Mouse (Mus musculus) left cerebral cortex, adult 18-20 months (tissue): Measurements from ENCODE around the gene Prrg2. TPM values are rescaled to one million over a fixed set of nuclear protein-coding genes. Genes with fewer than 3 reads are reported as not detected.
"Not testable (repeated sequence)": the region's sequence is repeated elsewhere in the genome, so short reads cannot be mapped to it uniquely, and the experiment has no call there.

ENCODE experiments used
- DNase-seq, 2 experiments: peaks; one replicate each; pipeline ENCODE4 v3.0.0; 2021 to 2022; ENCODE audit warnings: low spot score in 2 of 2, mixed read lengths in 1 of 2
- total RNA-seq, 2 experiments: library from RNA; stranded (reverse); gene quantifications; 2 replicates each; pipeline ENCODE4 v1.2.3; 2021

Gene Prrg2
- total RNA-seq, 2 experiments from 2014 or later, result 6.2 to 9.2 TPM

GRCm38 (mm10) chr7:45038411-45038810 is 24.1 kb downstream of the Prrg2 start:
- no peak for DNase-seq

GRCm38 (mm10) chr7:45037720-45038361 is 24.6 kb downstream of the Prrg2 start:
- DNase-seq, result no peak

- DNase-seq, result no peak
Measured at GRCm38 (mm10) chr7:45036702-45037101, 25.8 kb downstream of the Prrg2 start.

- no peak for DNase-seq
Measured at GRCm38 (mm10) chr7:45035631-45036030, 26.8 kb downstream of the Prrg2 start.

GRCm38 (mm10) chr7:45033722-45034359 is 28.6 kb downstream of the Prrg2 start:
- DNase-seq, result no peak

- no peak for DNase-seq
Measured at GRCm38 (mm10) chr7:45030857-45031256, 31.6 kb downstream of the Prrg2 start.

GRCm38 (mm10) chr7:45029995-45030394 is 32.5 kb downstream of the Prrg2 start:
- DNase-seq, result no peak

- DNase-seq, result no peak
Measured at GRCm38 (mm10) chr7:45028351-45028750, 34.1 kb downstream of the Prrg2 start.

- DNase-seq, result no peak
Measured at GRCm38 (mm10) chr7:45027761-45028160, 34.7 kb downstream of the Prrg2 start.

GRCm38 (mm10) chr7:45026256-45026655 is 36.2 kb downstream of the Prrg2 start:
- DNase-seq, result no peak

GRCm38 (mm10) chr7:45025601-45026220 is 36.8 kb downstream of the Prrg2 start:
- no peak for DNase-seq

- DNase-seq, result no peak
Measured at GRCm38 (mm10) chr7:45024281-45025248, 37.9 kb downstream of the Prrg2 start.

- not testable (repeated sequence) for DNase-seq
Measured at GRCm38 (mm10) chr7:45023711-45024110, 38.8 kb downstream of the Prrg2 start.

GRCm38 (mm10) chr7:45020225-45020624 is 42.3 kb downstream of the Prrg2 start:
- no peak for DNase-seq

- peak in 1 of 2 experiments; percentile 20 for DNase-seq
Measured at GRCm38 (mm10) chr7:45019031-45019571, 43.4 kb downstream of the Prrg2 start.

- peak; percentile 71 to 80 for DNase-seq
Measured at GRCm38 (mm10) chr7:45017242-45018061, 45.0 kb downstream of the Prrg2 start, which contains the start of gene Rras. Gene Rras (plus strand): TSS chr7:45017961.

- no peak for DNase-seq
Measured at GRCm38 (mm10) chr7:45016761-45017160, 45.7 kb downstream of the Prrg2 start.

GRCm38 (mm10) chr7:45015957-45016612 is 46.4 kb downstream of the Prrg2 start, which contains the start of gene Scaf1:
Gene Scaf1 (minus strand): TSS chr7:45016363.
- DNase-seq, result peak; percentile 99 to 100

- no peak for DNase-seq
Measured at GRCm38 (mm10) chr7:45015344-45015956, 47.0 kb downstream of the Prrg2 start.
